Mouse (Mus musculus): ENCODE results near the gene Krt32. TPM values are rescaled to one million over a fixed set of nuclear protein-coding genes. Genes with fewer than 3 reads are reported as not detected.

Gene Krt32
- total and polyA plus RNA-seq, 3 experiments = not detected

GRCm38 (mm10) chr11:100113742-100114029 lies 25.7 kb upstream of the Krt32 start:
- H3K9me3 ChIP-seq (replicated peaks; ENCODE audit: insufficient read depth, low read length) = no peaks in the 10 kb centered on the region
- H3K36me3 ChIP-seq (ENCODE audit: control insufficient read depth in 1 of 2, insufficient read depth in 2 of 2, low read length in 2 of 2) = no peaks in the 10 kb centered on the region
- no peak for DNase-seq (ENCODE audit: low read depth, low spot score)
- no peak overlapping the region for H3K4me3 ChIP-seq (ENCODE audit: control insufficient read depth in 1 of 2, insufficient read depth in 1 of 2, low read depth in 2 of 2, low read length in 2 of 2)
- H3K9ac ChIP-seq (ENCODE audit: control insufficient read depth, low read depth, low read length, poor library complexity, severe bottlenecking) = no peak overlapping the region
- TF ChIP-seq POLR2A (IDR thresholded peaks at IDR 0.05; ENCODE audit: control insufficient read depth in 1 of 2, insufficient read depth in 1 of 2, low read depth in 1 of 2, low read length in 2 of 2, poor library complexity in 1 of 2) (no peak), ETS1 (IDR thresholded peaks at IDR 0.05; ENCODE audit: low read depth, low read length) (no peak), USF2 (IDR thresholded peaks at IDR 0.05; ENCODE audit: borderline replicate concordance in 1 of 2, insufficient read depth in 1 of 2, low read depth in 1 of 2, low read length in 2 of 2) (no peak)
- H3K79me2 ChIP-seq (ENCODE audit: control insufficient read depth, insufficient read depth, low read length, poor library complexity) = no peaks in the 10 kb centered on the region
- no peak overlapping the region for H3K27ac ChIP-seq (ENCODE audit: control insufficient read depth, low read depth, low read length)
- H3K27me3 ChIP-seq (ENCODE audit: control insufficient read depth in 1 of 2, insufficient read depth in 2 of 2, low read length in 2 of 2) = no peaks in the 10 kb centered on the region
- H3K4me1 ChIP-seq (ENCODE audit: control insufficient read depth in 1 of 2, insufficient read depth in 2 of 2, low read length in 2 of 2) = no peaks in the 10 kb centered on the region

- no peak for DNase-seq (ENCODE audit: low read depth, low spot score)
- no peaks in the 10 kb centered on the region for H3K9me3 ChIP-seq (replicated peaks; ENCODE audit: insufficient read depth, low read length)
- H3K36me3 ChIP-seq (ENCODE audit: control insufficient read depth in 1 of 2, insufficient read depth in 2 of 2, low read length in 2 of 2) = no peaks in the 10 kb centered on the region
Measured at GRCm38 (mm10) chr11:100112935-100113741, 25.1 kb upstream of the Krt32 start.

GRCm38 (mm10) chr11:100105576-100106122 lies 17.6 kb upstream of the Krt32 start, which contains the start of gene Krt36:
Krt36 (minus strand) TSS chr11:100105626.
- H3K27ac ChIP-seq (ENCODE audit: control insufficient read depth, low read depth, low read length) = no peak within 1 kb of the TSS
- H3K36me3 ChIP-seq (ENCODE audit: control insufficient read depth in 1 of 2, insufficient read depth in 2 of 2, low read length in 2 of 2) = no peaks in the 10 kb centered on the region
- no peaks in the 10 kb centered on the region for H3K9me3 ChIP-seq (replicated peaks; ENCODE audit: insufficient read depth, low read length)
- H3K4me3 ChIP-seq (ENCODE audit: control insufficient read depth in 1 of 2, insufficient read depth in 1 of 2, low read depth in 2 of 2, low read length in 2 of 2) = no peak within 1 kb of the TSS
- no peaks in the 10 kb centered on the region for H3K27me3 ChIP-seq (ENCODE audit: control insufficient read depth in 1 of 2, insufficient read depth in 2 of 2, low read length in 2 of 2)
- no peak for DNase-seq (ENCODE audit: low read depth, low spot score)
- no peak for TF ChIP-seq NELFE (IDR thresholded peaks at IDR 0.05; ENCODE audit: low read depth, low read length)
- no peak for TF ChIP-seq RCOR1 (IDR thresholded peaks at IDR 0.05; ENCODE audit: low read depth, low read length)
- no peak for TF ChIP-seq MAFK (IDR thresholded peaks at IDR 0.05; ENCODE audit: borderline replicate concordance, low read depth, low read length)
- H3K9ac ChIP-seq (ENCODE audit: control insufficient read depth, low read depth, low read length, poor library complexity, severe bottlenecking) = no peak within 1 kb of the TSS
- H3K79me2 ChIP-seq (ENCODE audit: control insufficient read depth, insufficient read depth, low read length, poor library complexity) = no peaks in the 10 kb centered on the region
- no peaks in the 10 kb centered on the region for H3K4me1 ChIP-seq (ENCODE audit: control insufficient read depth in 1 of 2, insufficient read depth in 2 of 2, low read length in 2 of 2)

More at GRCm38 (mm10) chr11:100112935-100113741, 25.1 kb upstream of the Krt32 start:
- no peaks in the 10 kb centered on the region for H3K27me3 ChIP-seq (ENCODE audit: control insufficient read depth in 1 of 2, insufficient read depth in 2 of 2, low read length in 2 of 2)
- no peaks in the 10 kb centered on the region for H3K4me1 ChIP-seq (ENCODE audit: control insufficient read depth in 1 of 2, insufficient read depth in 2 of 2, low read length in 2 of 2)
- H3K27ac ChIP-seq (ENCODE audit: control insufficient read depth, low read depth, low read length) = no peak overlapping the region
- H3K4me3 ChIP-seq (ENCODE audit: control insufficient read depth in 1 of 2, insufficient read depth in 1 of 2, low read depth in 2 of 2, low read length in 2 of 2) = no peak overlapping the region
- no peak overlapping the region for H3K9ac ChIP-seq (ENCODE audit: control insufficient read depth, low read depth, low read length, poor library complexity, severe bottlenecking)
- TF ChIP-seq RAD21 (IDR thresholded peaks at IDR 0.05; ENCODE audit: low read depth, low read length) (no peak), ZC3H11A (IDR thresholded peaks at IDR 0.05; ENCODE audit: low read depth, low read length) (no peak), CHD2 (IDR thresholded peaks at IDR 0.05; ENCODE audit: low read length) (no peak), GATA1 (IDR thresholded peaks at IDR 0.05; ENCODE audit: low read depth, low read length) (no peak), MAZ (IDR thresholded peaks at IDR 0.05; ENCODE audit: low read depth, low read length) (no peak), POLR2AphosphoS2 (IDR thresholded peaks at IDR 0.05; ENCODE audit: low read length) (no peak), ZNF384 (IDR thresholded peaks at IDR 0.05; ENCODE audit: low read depth, low read length) (no peak), USF2 (IDR thresholded peaks at IDR 0.05; ENCODE audit: borderline replicate concordance in 1 of 2, insufficient read depth in 1 of 2, low read depth in 1 of 2, low read length in 2 of 2) (no peak), MYB (IDR thresholded peaks at IDR 0.05; ENCODE audit: low read depth, low read length) (no peak), GABPA (IDR thresholded peaks at IDR 0.05; ENCODE audit: low read depth, low read length) (no peak), POLR2A (IDR thresholded peaks at IDR 0.05; ENCODE audit: control insufficient read depth in 1 of 2, insufficient read depth in 1 of 2, low read depth in 1 of 2, low read length in 2 of 2, poor library complexity in 1 of 2) (no peak), TBP (IDR thresholded peaks at IDR 0.05; ENCODE audit: low read depth, low read length) (no peak), ZKSCAN1 (IDR thresholded peaks at IDR 0.05; ENCODE audit: low read depth, low read length) (no peak), MAX (IDR thresholded peaks at IDR 0.05; ENCODE audit: low read length) (no peak), ELF1 (IDR thresholded peaks at IDR 0.05; ENCODE audit: low read depth, low read length) (no peak), KAT2A (conservative IDR thresholded peaks at IDR 0.05; ENCODE audit: low read depth, low read length) (no peak), MAFK (IDR thresholded peaks at IDR 0.05; ENCODE audit: borderline replicate concordance, low read depth, low read length) (no peak), ETS1 (IDR thresholded peaks at IDR 0.05; ENCODE audit: low read depth, low read length) (no peak)
- H3K79me2 ChIP-seq (ENCODE audit: control insufficient read depth, insufficient read depth, low read length, poor library complexity) = no peaks in the 10 kb centered on the region

Data from MEL (cell line).